Mouse (Mus musculus): ENCODE measurements at regions not wholly inside any gene's neighbourhood (a gene's known extent, or its start where the extent isn't known, plus 50 kb on each side); places are given as distances from the start of the nearest gene placed in this dataset.

DNA sequence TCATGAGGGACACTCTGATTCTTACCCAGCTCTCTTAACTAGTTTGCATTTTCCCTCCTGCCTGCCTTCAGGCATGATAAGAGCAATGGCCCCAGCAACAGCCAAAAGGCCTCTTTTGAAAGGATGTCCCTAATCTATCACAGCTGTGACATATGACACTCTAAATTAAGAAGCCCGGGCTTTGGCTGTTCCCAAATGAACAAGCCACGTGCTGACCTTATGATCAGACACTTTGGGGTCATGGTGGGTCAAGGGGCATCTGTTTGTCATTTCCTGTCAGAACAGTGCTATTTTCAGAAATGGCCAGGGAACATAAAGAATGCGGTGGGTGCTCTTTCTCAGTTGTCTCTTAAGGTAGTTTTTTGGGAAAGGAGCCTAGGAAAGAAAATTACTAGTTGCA, 463.5 kb downstream of the Slc4a3 start:
- TF ChIP-seq CTCF (IDR thresholded peaks at IDR 0.05; ENCODE audit: extremely low read depth, insufficient read depth, low read length) (no peak), POLR2A (IDR thresholded peaks at IDR 0.05; ENCODE audit: extremely low read depth, insufficient read depth, low read length) (no peak)
